Mouse (Mus musculus): ENCODE data around the gene Kctd15.

Kctd15 gene

GRCm38 (mm10) chr7:34656632-34657031 lies at the start of gene Kctd15:
Gene Kctd15 (minus strand): TSS chr7:34656732.
- no peak for DNase-seq (ENCODE audit: low spot score)

GRCm38 (mm10) chr7:34704401-34704800 lies 47.9 kb upstream of the Kctd15 start:
- no peak for DNase-seq (ENCODE audit: low spot score)

GRCm38 (mm10) chr7:34703437-34703836 lies 46.9 kb upstream of the Kctd15 start:
- DNase-seq (ENCODE audit: low spot score), result no peak

GRCm38 (mm10) chr7:34702718-34703351 lies 46.3 kb upstream of the Kctd15 start:
- DNase-seq (ENCODE audit: low spot score), result peak; percentile 17

- DNase-seq (ENCODE audit: low spot score), result no peak
Measured at GRCm38 (mm10) chr7:34699888-34700287, 43.4 kb upstream of the Kctd15 start.

- DNase-seq (ENCODE audit: low spot score), result no peak
Measured at GRCm38 (mm10) chr7:34698221-34698620, 41.7 kb upstream of the Kctd15 start.

- DNase-seq (ENCODE audit: low spot score), result no peak
Measured at GRCm38 (mm10) chr7:34696086-34696485, 39.6 kb upstream of the Kctd15 start.

GRCm38 (mm10) chr7:34694898-34695297 lies 38.4 kb upstream of the Kctd15 start:
- no peak for DNase-seq (ENCODE audit: low spot score)

GRCm38 (mm10) chr7:34693916-34694315 lies 37.4 kb upstream of the Kctd15 start:
- DNase-seq (ENCODE audit: low spot score), result no peak

- no peak for DNase-seq (ENCODE audit: low spot score)
Measured at GRCm38 (mm10) chr7:34693072-34693471, 36.5 kb upstream of the Kctd15 start.

GRCm38 (mm10) chr7:34690111-34690510 lies 33.6 kb upstream of the Kctd15 start:
- DNase-seq (ENCODE audit: low spot score), result no peak

- DNase-seq (ENCODE audit: low spot score), result no peak
Measured at GRCm38 (mm10) chr7:34689028-34689427, 32.5 kb upstream of the Kctd15 start.

GRCm38 (mm10) chr7:34685801-34686200 lies 29.3 kb upstream of the Kctd15 start:
- no peak for DNase-seq (ENCODE audit: low spot score)

- no peak for DNase-seq (ENCODE audit: low spot score)
Measured at GRCm38 (mm10) chr7:34685176-34685575, 28.6 kb upstream of the Kctd15 start.

- no peak for DNase-seq (ENCODE audit: low spot score)
Measured at GRCm38 (mm10) chr7:34680771-34681421, 24.4 kb upstream of the Kctd15 start.

GRCm38 (mm10) chr7:34679886-34680285 lies 23.4 kb upstream of the Kctd15 start:
- no peak for DNase-seq (ENCODE audit: low spot score)

GRCm38 (mm10) chr7:34675831-34676514 lies 19.4 kb upstream of the Kctd15 start:
- DNase-seq (ENCODE audit: low spot score), result peak; percentile 71

- DNase-seq (ENCODE audit: low spot score), result no peak
Measured at GRCm38 (mm10) chr7:34675120-34675790, 18.7 kb upstream of the Kctd15 start.

GRCm38 (mm10) chr7:34672916-34673315 lies 16.4 kb upstream of the Kctd15 start:
- DNase-seq (ENCODE audit: low spot score), result no peak

- peak; percentile 94 for DNase-seq (ENCODE audit: low spot score)
Measured at GRCm38 (mm10) chr7:34671911-34672310, 15.4 kb upstream of the Kctd15 start.

- no peak for DNase-seq (ENCODE audit: low spot score)
Measured at GRCm38 (mm10) chr7:34670778-34671177, 14.2 kb upstream of the Kctd15 start.

GRCm38 (mm10) chr7:34669336-34669735 lies 12.8 kb upstream of the Kctd15 start:
- no peak for DNase-seq (ENCODE audit: low spot score)

GRCm38 (mm10) chr7:34667874-34668273 lies 11.3 kb upstream of the Kctd15 start:
- no peak for DNase-seq (ENCODE audit: low spot score)
